Mouse (Mus musculus) midbrain, embryonic 16.5 days (tissue): ENCODE measurements around the gene Sec31a. TPM values are rescaled to one million over a fixed set of nuclear protein-coding genes. Genes with fewer than 3 reads are reported as not detected.

ENCODE experiments used
- polyA plus RNA-seq: library from polyadenylated mRNA; unstranded; fragments of >200 nt; fragmentation: Nextera tagmentation; extraction: Ambion mirVana; gene quantifications from 2 replicates; pipeline ENCODE4 v1.2.1, GENCODE M21; 2015

The Sec31a gene
- polyA plus RNA-seq, 1 experiment from 2014 or later: 91.0 TPM

Other genes starting within 250 kb of the Sec31a start
- gene Lin54, start 84.4 kb upstream of the Sec31a start, polyA plus RNA-seq: 7.9 and 8.3 TPM in 2 replicates
- gene Cops4, start 102.1 kb upstream of the Sec31a start, polyA plus RNA-seq: 177 TPM in 2 replicates
- 0.50 and 0.51 TPM in 2 replicates for gene Plac8, start 156.0 kb upstream of the Sec31a start, polyA plus RNA-seq